Mouse (Mus musculus) frontal cortex, postnatal 14 days (tissue): ENCODE data around the gene Spty2d1.
"Not testable (repeated sequence)": the region's sequence is repeated elsewhere in the genome, so short reads cannot be mapped to it uniquely, and the experiment has no call there.

Experiments
- DNase-seq, 2 experiments: peaks; one replicate each; pipeline ENCODE4 v3.0.0; 2022; ENCODE audit warnings: low spot score in 2 of 2

The Spty2d1 gene

DNA sequence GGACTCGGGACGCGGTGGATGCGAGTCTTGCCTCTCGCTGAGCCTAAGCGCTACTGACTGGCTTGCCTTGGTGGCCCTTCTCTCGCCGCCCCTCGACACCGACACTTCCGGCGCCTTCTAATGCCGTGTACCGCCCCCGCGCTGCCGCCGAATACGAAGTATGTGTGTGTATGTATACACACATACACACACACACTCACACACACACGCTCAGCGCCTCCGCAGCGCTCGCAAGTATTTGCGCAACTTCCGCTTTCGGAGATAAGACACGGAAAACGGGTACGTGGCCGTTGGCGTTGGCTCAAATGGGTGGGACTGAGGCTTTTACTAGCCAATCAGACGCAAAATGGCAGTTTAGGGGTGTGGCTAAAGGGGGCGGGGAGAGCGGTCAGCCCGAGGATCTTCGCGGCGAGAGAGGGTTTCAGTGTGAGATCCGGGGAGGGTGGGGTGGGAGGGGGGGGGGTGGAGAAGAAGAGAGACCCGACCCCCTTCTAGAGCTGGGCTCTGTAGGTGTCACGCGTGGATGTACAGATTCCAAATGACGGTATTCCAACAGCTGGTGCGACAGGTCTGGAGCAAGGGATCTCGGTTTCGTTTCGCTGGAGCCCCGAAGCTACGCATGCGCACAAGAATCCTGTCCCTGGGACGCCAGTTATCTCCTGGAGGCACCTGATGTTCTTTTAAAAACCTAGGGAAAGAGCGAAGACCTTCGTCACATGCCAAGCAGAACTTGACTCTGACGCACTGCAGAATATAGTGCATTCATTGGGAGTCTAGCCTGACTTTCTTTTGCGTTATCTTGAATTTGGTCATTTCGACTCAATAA is at the start of gene Spty2d1:
Gene Spty2d1, minus strand, starts transcription at position 244 of the 826 bp plus-strand sequence.
- peak; percentile 99 for DNase-seq

DNA sequence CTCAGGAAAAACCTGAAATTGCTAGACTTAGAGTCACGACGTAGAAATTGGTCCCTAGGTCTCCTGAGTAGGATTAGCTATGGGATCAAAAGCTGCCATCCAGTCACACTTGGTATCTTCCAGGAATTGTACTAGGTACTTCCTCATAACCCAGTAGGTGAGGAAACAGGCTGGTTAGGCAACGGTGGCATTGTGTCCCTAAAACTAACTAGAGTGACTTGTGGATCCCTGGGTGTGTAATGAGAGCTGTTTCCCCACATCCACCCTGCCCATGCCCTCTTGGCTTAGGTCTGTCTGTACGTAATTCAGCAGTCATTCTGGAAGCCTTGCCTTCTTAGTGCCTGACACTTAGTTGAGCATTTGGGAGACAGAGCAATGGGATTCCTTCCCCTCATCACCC is 48.1 kb upstream of the Spty2d1 start:
- DNase-seq = no peak

GRCm38 (mm10) chr7:47055744-47056143 is 47.5 kb upstream of the Spty2d1 start:
- DNase-seq = no peak

DNA sequence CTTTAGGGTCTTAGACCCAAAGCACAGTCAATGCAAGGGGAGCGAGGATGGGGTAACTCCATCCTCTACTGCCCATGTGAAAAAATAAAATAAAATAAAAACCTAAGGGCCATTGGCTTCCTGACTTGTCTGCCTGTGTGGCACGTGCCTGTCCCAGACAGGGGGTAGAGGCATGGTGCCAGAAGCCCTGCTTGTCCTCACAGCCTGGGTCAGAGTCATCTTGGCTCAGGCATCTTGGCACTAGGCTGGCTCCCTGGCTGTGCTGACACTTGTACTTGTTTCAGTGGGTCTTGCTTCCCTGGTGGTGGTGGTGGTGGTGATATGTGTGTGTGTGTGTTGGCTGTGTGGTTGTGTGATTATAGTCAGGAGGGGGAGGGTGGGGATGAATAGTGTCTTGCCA is 46.5 kb upstream of the Spty2d1 start:
- DNase-seq = no peak

- no peak for DNase-seq
Measured at GRCm38 (mm10) chr7:47053287-47053686, 45.1 kb upstream of the Spty2d1 start.

- DNase-seq = no peak
Measured at GRCm38 (mm10) chr7:47052276-47052675, 44.1 kb upstream of the Spty2d1 start.

- DNase-seq = peak; percentile 45 to 58
Measured at GRCm38 (mm10) chr7:47051404-47052151, 43.4 kb upstream of the Spty2d1 start.

GRCm38 (mm10) chr7:47050766-47051165 is 42.6 kb upstream of the Spty2d1 start:
- DNase-seq = peak; percentile 63

GRCm38 (mm10) chr7:47050366-47050765 is 42.2 kb upstream of the Spty2d1 start, which contains the start of gene Tmem86a:
Gene Tmem86a (plus strand): TSS chr7:47050601.
- peak; percentile 93 to 94 for DNase-seq

GRCm38 (mm10) chr7:47042823-47043490 is 34.7 kb upstream of the Spty2d1 start:
- DNase-seq = no peak

DNA sequence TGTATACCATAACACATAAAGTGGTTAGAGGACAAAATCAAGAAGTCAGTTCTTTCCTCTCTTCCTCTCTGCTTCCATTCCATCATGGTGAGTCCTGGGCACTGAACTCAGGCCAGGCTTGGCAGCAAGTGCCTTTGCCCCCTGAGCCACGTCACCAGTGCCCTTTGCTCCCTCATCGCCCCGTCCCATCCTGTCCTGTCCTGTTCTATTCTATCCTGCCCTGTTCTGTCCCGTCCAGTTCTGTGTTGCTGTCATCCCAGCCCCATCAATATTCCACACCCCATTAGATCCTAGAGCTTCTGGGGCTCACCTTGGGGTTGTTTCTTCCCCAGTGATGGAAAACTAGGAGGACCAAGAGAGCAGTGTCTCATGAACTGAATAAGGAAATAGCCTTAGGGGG is 33.9 kb upstream of the Spty2d1 start:
- DNase-seq = no peak

DNA sequence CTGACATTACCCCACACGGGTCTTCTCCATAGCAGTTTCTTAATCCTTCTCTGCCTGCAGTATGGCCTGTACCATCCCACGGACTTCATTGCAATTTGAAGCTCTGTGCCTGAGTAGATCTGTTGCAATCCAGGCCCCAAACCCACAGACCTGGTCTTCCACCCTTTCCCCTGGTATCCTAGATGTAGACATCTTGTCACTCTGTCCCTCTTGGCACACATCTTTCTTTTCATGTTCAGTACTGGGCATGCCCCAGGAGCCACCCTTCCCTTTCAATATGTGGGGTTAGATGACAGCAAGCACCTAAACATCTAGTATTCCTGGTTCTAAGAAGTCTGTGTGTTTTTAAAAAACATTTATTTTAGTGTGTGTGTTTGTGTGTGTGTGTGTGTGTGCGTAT is 33.5 kb upstream of the Spty2d1 start:
- no peak for DNase-seq

DNA sequence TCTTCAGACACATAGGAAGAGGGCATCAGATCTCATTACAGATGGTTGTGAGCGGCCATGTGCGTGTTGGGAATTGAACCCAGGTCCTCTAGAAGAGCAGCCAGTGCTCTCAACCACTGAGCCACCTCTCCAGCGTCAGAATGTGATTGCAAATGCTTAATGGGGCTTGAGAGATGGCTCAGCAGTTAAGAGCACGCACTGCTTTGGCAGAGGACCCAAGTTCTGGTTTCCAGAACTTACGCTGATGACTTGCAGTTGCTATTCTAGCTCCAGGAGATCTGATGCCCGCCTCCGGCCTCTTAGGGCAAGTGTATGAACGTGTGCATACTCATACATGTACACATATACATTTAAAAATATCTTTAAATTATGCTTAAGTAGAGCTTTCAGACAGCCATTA is 27.2 kb upstream of the Spty2d1 start:
- no peak for DNase-seq

DNA sequence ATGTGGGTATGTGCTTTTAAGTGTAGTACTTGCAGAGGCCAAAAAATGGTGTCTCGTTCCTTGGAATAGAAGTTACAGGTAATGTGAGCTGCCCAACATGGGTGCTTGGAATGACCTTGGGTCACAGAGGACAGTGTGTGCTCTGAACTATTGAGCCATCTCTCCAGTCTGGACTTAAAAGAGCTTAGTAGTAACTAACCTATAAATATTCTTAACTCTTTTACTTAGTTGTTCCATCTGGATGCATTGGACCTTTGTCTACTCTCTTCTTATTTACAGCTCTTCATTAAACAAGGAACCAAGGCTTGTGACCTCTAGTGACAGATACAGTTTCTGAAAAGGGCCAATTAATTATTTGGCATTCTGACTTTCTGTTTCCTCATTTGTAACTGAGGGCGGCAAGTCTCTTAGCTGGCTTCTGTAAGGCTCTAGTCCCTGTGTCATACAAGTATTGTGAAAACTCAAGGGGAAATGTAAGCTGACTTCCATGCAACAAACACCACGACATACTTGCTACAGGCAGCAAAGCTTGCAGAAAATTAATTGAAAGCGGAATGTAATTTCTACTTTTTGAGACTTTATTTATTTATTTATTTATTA is 26.7 kb upstream of the Spty2d1 start:
- DNase-seq = no peak

DNA sequence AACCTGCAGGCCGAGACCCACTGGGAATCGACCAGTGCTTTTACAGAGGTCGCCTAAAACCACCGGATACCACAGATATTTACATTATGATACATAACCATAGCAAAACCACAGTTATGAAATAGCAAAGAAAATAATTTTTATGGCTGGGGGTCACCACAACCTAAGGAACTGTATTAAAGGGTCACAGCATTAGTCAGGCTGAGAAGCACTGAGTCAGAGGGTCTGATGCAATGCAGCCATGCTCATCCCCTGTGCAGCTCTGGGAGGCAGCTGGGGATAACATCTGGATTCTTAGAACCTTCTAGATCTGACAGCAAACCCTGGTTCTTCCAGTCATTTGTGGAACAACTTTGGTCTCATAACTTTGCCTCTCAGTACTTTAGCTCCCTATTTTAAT is 23.2 kb upstream of the Spty2d1 start:
- DNase-seq = no peak

- no peak for DNase-seq
Measured at GRCm38 (mm10) chr7:47030517-47031193, 22.4 kb upstream of the Spty2d1 start.

DNA sequence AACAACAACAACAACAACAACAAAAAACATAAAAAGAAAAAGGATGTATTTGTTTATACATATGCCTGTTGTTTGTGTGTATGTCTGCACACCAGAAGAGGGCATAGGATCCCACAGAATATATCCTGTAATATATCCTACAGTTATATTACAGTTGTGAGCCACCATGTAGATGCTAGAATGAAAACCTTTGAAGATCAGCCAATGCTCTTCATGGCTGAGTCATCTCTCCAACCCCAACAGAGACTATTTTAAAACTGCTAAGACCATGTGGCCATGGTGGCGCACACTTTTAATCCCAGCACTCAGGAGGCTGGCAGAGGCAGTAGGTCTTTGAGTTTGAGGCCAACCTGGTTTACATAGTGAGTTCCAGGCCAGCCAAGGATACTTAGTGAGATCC is 19.3 kb upstream of the Spty2d1 start:
- DNase-seq = no peak

GRCm38 (mm10) chr7:47026899-47027298 is 18.7 kb upstream of the Spty2d1 start:
- DNase-seq = not testable (repeated sequence)

- DNase-seq = no peak
Measured at GRCm38 (mm10) chr7:47025429-47025828, 17.2 kb upstream of the Spty2d1 start.

GRCm38 (mm10) chr7:47024454-47024853 is 16.2 kb upstream of the Spty2d1 start:
- DNase-seq = no peak

DNA sequence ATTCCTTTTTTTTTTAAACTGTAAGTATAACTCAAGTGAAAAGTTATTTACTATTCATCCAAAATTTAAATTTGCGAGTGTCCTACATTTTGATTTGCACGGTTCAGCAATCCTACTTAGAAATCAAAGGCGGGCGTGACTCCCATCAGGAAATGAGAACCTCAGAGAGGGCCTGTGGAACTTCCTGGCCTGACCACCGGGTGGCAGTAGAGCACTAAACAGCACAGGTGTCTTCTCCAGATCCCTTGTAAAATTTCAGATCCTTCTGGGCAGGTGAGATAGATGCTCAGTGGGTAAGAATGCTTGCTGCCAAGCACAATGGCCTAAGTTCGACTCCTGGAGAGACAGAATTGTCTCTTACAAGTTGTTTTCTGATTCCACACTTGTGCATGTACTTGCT is 15.3 kb upstream of the Spty2d1 start:
- peak; percentile 73 to 89 for DNase-seq
